Mouse (Mus musculus) forebrain, embryonic 13.5 days (tissue): ENCODE measurements around the gene Macrod2. TPM values are rescaled to one million over a fixed set of nuclear protein-coding genes. Genes with fewer than 3 reads are reported as not detected.

Source experiments
- ATAC-seq: fragments of 200-750 bp; cut with Nextera tagmentation; 2 replicates; pipeline ENCODE4 v1.8.0; 2017
- H3K27ac ChIP-seq: fragments of 300-500 bp; sonication (generic); 2 replicates; pipeline ENCODE4 v1.5.1; 2015; ENCODE audit warnings: inconsistent platforms, mild to moderate bottlenecking, moderate library complexity
- H3K27me3 ChIP-seq: fragments of 300-500 bp; sonication (generic); 2 replicates; pipeline ENCODE4 v1.6.1; 2015; ENCODE audit warnings: mild to moderate bottlenecking, inconsistent platforms
- H3K36me3 ChIP-seq: fragments of 300-500 bp; sonication (generic); 2 replicates; pipeline ENCODE4 v1.6.1; 2015; ENCODE audit warnings: mild to moderate bottlenecking, inconsistent platforms; ENCODE audit not compliant: poor library complexity, severe bottlenecking
- H3K4me1 ChIP-seq: fragments of 300-500 bp; sonication (generic); 2 replicates; pipeline ENCODE4 v1.6.1; 2015; ENCODE audit warnings: inconsistent platforms
- H3K4me2 ChIP-seq: fragments of 300-500 bp; sonication (generic); 2 replicates; pipeline ENCODE4 v1.6.1; 2015; ENCODE audit warnings: inconsistent platforms, mild to moderate bottlenecking, moderate library complexity
- H3K4me3 ChIP-seq: fragments of 300-500 bp; sonication (generic); 2 replicates; pipeline ENCODE4 v1.5.1; 2015; ENCODE audit warnings: mild to moderate bottlenecking, inconsistent platforms
- H3K9ac ChIP-seq: fragments of 300-500 bp; sonication (generic); 2 replicates; pipeline ENCODE4 v1.6.1; 2015; ENCODE audit warnings: mild to moderate bottlenecking, inconsistent platforms
- H3K9me3 ChIP-seq: fragments of 300-500 bp; sonication (generic); replicated peaks from 2 replicates; pipeline ENCODE4 v1.6.1; 2016; ENCODE audit warnings: inconsistent platforms
- WGBS: fragments of 180-500 bp; shearing (Covaris S2); methylation state at CpG from one replicate; pipeline ENCODE4 v1.1.7; 2015; 5-methylcytosine and 5-hydroxymethylcytosine counted together
- polyA plus RNA-seq: library from polyadenylated mRNA; unstranded; fragments of >200 nt; fragmentation: Nextera tagmentation; extraction: Ambion mirVana; gene quantifications from 2 replicates; pipeline ENCODE4 v1.2.1, GENCODE M21; 2015

Gene Macrod2
- polyA plus RNA-seq, 1 experiment from 2014 or later: 73.5 TPM

DNA sequence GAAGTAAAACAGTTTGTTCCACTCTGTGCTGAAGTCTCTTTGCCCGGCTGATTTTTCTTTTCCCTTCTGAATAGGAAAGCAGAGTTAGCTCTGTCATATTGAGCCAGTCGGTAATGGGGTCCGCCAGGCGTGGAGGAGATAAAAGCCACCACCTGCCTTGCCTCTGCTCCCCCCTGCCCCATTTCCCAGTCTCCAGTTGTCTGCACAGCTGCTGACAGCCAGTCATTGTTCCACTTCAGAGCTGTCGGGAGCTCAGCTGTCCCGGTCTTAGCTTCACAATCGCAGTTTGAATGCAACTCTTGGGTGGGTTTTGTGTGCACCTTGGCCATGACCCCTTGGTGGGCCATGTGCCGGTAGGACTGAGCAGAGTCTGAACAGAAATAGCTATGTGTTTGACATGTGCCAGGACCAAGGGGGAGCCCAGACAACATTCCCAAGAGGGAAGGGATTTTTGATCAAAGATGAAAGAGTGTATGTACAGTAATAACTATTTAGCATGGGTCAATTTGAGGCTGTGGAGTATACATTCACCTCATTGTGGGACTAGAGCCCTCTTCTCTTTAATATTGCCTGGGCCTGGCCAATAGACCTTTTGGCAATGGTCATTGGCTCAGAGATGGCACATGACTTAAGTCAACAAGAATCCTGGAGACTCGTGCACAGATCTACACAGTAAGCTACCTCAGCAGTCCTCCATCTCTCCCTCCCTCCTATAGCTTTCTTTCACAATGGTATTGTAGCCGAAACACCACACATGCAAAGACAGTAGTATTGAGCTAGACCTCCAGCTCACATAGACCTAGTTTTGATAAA, 917.2 kb downstream of the Macrod2 start:
- Histone ChIP-seq H3K27ac (no peak overlapping the region; the same call in 1 of the 2 replicates), H3K9ac (no peak overlapping the region), H3K9me3 (no peaks in the 10 kb centered on the region), H3K27me3 (no peaks in the 10 kb centered on the region), H3K4me2 (no peak overlapping the region; the same call in 1 of the 2 replicates), H3K36me3 (no peaks in the 10 kb centered on the region), H3K4me1 (peaks cover 10% of the 10 kb centered on the region), H3K4me3 (no peak overlapping the region)
- WGBS: 19% methylated on average over 10 of the region's 10 CpGs
- ATAC-seq: peak; percentile 93

DNA sequence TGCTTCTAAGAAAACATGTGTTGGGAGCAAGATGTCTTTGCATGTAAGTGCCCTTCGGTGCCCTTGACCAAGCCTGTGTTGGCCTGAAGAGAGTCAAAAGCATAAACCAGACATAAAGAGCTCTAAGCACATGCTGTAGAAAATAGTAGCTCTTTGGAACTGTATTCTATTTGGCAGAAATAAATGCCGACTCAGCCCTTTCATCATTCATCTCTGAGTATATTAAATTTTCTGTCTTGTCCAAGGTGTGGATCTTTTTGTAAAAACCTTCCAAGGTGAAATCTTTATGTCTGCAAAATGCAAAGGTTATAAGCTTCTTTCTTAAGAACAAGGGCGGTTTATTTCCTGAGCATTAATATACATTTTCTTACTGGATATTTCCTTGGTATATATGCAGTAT, 920.2 kb downstream of the Macrod2 start:
- 95% methylated on average over 3 of the region's 3 CpGs for WGBS
- H3K4me3 ChIP-seq: no peak overlapping the region
- no peak for ATAC-seq
- no peak overlapping the region for H3K9ac ChIP-seq
- H3K9me3 ChIP-seq: no peaks in the 10 kb centered on the region
- peaks cover 10% of the 10 kb centered on the region for H3K4me1 ChIP-seq
- H3K36me3 ChIP-seq: no peaks in the 10 kb centered on the region
- no peak overlapping the region for H3K27ac ChIP-seq
- no peak overlapping the region for H3K4me2 ChIP-seq
- no peaks in the 10 kb centered on the region for H3K27me3 ChIP-seq

DNA sequence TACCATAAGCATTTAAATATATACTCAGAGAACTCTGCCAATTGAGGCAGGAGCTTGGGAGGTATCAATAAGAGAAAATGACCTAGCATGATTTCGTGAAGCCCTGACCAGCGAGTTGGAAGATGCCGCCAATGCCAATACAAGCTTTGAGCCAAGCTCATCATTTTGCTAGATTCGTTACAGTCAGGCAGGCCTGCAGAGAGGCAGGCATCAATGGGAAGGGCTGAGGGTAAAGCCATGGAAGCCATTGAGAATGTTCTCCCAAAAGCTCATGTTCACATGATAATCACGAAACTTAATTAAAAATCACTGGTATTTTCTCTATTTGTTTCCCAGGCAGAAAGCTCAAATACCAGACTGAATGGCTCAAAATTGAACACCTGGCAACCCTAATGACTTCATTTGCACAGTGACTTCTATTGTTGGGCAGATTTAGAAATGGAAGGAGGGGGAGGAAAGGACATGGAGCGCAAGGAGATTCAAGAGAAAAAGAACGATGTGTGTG, 928.9 kb downstream of the Macrod2 start:
- WGBS: 46% methylated on average over 7 of the region's 7 CpGs

GRCm38 (mm10) chr2:141327296-141327695, 932.2 kb downstream of the Macrod2 start:
- Histone ChIP-seq H3K27me3 (no peaks in the 10 kb centered on the region), H3K4me3 (no peak overlapping the region), H3K36me3 (no peaks in the 10 kb centered on the region), H3K4me2 (no peak overlapping the region), H3K9ac (no peak overlapping the region), H3K4me1 (peaks cover 4% of the 10 kb centered on the region; the same call in 1 of the 2 replicates), H3K9me3 (no peaks in the 10 kb centered on the region), H3K27ac (no peak overlapping the region)
- 87% methylated on average over 6 of the region's 6 CpGs for WGBS
- ATAC-seq: no peak

More for the DNA sequence above, 928.9 kb downstream of the Macrod2 start:
- Histone ChIP-seq H3K4me3 (no peak overlapping the region), H3K36me3 (no peaks in the 10 kb centered on the region), H3K4me2 (no peak overlapping the region), H3K4me1 (peaks cover 4% of the 10 kb centered on the region; the same call in 1 of the 2 replicates), H3K9ac (no peak overlapping the region), H3K9me3 (no peaks in the 10 kb centered on the region), H3K27me3 (no peaks in the 10 kb centered on the region), H3K27ac (no peak overlapping the region)
- peak; percentile 70; the same call in 1 of the 2 replicates for ATAC-seq

- H3K4me2 ChIP-seq: no peak overlapping the region
- 82% methylated on average over 3 of the region's 3 CpGs for WGBS
- no peaks in the 10 kb centered on the region for H3K27me3 ChIP-seq
- no peak overlapping the region for H3K27ac ChIP-seq
- ATAC-seq: no peak
- no peaks in the 10 kb centered on the region for H3K9me3 ChIP-seq
- no peaks in the 10 kb centered on the region for H3K36me3 ChIP-seq
- no peak overlapping the region for H3K9ac ChIP-seq
- H3K4me1 ChIP-seq: no peaks in the 10 kb centered on the region
- H3K4me3 ChIP-seq: no peak overlapping the region
These were observed 942.6 kb downstream of the Macrod2 start for GRCm38 (mm10) chr2:141337708-141338107.

DNA sequence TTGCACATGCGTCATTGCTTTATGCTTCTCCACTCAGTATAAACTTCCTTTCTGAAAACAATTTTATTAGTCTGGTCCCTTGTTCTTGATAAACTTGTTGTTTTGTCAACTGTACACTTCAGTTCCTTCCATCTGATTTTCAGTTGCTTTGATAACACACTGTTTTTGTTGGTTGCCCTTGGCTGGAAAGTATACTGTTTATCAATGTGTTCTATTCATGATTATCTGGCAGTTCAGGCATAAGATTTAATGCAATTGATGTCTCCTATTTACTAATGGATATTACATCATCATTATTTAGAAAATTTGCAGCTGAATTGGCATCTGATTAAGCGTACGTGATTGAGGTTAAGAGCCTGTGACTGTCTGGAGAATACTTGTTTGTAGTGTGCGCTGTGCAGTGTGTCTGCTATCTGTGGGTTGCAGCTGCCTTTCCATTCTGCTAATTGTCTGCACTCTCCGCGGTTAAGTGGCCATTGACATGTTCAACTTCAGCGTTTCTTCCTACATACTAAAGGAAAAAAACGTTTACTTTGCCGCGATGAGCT, 949.0 kb downstream of the Macrod2 start:
- H3K9ac ChIP-seq: no peak overlapping the region
- no peaks in the 10 kb centered on the region for H3K27me3 ChIP-seq
- no peak overlapping the region for H3K27ac ChIP-seq
- no peak overlapping the region for H3K4me2 ChIP-seq
- ATAC-seq: peak; percentile 95
- no peaks in the 10 kb centered on the region for H3K36me3 ChIP-seq
- no peak overlapping the region for H3K4me3 ChIP-seq
- no peaks in the 10 kb centered on the region for H3K9me3 ChIP-seq
- peaks cover 12% of the 10 kb centered on the region for H3K4me1 ChIP-seq
- 45% methylated on average over 10 of the region's 10 CpGs for WGBS

DNA sequence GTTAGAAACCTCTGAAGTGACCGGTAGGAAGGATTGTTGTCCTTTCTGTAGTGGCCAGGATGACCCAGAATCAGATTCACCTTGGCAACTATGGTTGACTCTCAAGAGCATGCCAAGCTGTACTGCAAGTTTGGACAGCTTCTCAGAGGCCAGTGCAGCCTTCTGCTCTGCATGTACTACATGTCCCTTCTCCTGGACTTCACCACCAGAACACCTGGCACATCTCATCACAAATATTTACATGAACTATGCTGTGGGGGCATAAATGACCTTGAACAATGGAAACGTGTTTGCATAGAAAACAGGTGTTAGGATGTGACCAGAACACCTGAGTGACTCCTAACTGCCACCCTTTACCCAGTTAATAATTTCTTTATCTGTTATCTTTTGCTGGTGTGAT, 957.5 kb downstream of the Macrod2 start:
- 86% methylated on average over 2 of the region's 2 CpGs for WGBS
- no peaks in the 10 kb centered on the region for H3K9me3 ChIP-seq
- H3K27ac ChIP-seq: no peak overlapping the region
- H3K4me1 ChIP-seq: no peaks in the 10 kb centered on the region
- no peak overlapping the region for H3K4me3 ChIP-seq
- H3K4me2 ChIP-seq: no peak overlapping the region
- H3K9ac ChIP-seq: no peak overlapping the region
- no peaks in the 10 kb centered on the region for H3K27me3 ChIP-seq
- no peaks in the 10 kb centered on the region for H3K36me3 ChIP-seq
- ATAC-seq: no peak

- no peaks in the 10 kb centered on the region for H3K36me3 ChIP-seq
- H3K4me3 ChIP-seq: no peak overlapping the region
- no peaks in the 10 kb centered on the region for H3K9me3 ChIP-seq
- H3K9ac ChIP-seq: no peak overlapping the region
- no peak for ATAC-seq
- no peak overlapping the region for H3K4me2 ChIP-seq
- H3K27ac ChIP-seq: no peak overlapping the region
- 64% methylated on average over 2 of the region's 2 CpGs for WGBS
- peaks cover 3% of the 10 kb centered on the region; the same call in 1 of the 2 replicates for H3K4me1 ChIP-seq
- H3K27me3 ChIP-seq: no peaks in the 10 kb centered on the region
These were observed 993.5 kb downstream of the Macrod2 start for GRCm38 (mm10) chr2:141388632-141389031.

GRCm38 (mm10) chr2:141391229-141391628, 996.1 kb downstream of the Macrod2 start:
- H3K36me3 ChIP-seq: no peaks in the 10 kb centered on the region
- H3K4me1 ChIP-seq: peaks cover 3% of the 10 kb centered on the region; the same call in 1 of the 2 replicates
- H3K9me3 ChIP-seq: no peaks in the 10 kb centered on the region
- H3K4me3 ChIP-seq: no peak overlapping the region
- H3K27ac ChIP-seq: no peak overlapping the region
- 92% methylated on average over 4 of the region's 4 CpGs for WGBS
- no peaks in the 10 kb centered on the region for H3K27me3 ChIP-seq
- no peak overlapping the region for H3K4me2 ChIP-seq
- no peak for ATAC-seq
- no peak overlapping the region for H3K9ac ChIP-seq

GRCm38 (mm10) chr2:141394806-141395205, 999.7 kb downstream of the Macrod2 start:
- Histone ChIP-seq H3K27me3 (no peaks in the 10 kb centered on the region), H3K9ac (no peak overlapping the region), H3K27ac (no peak overlapping the region), H3K4me2 (no peak overlapping the region), H3K4me1 (peaks cover 3% of the 10 kb centered on the region; the same call in 1 of the 2 replicates), H3K4me3 (no peak overlapping the region), H3K9me3 (no peaks in the 10 kb centered on the region), H3K36me3 (no peaks in the 10 kb centered on the region)
- 66% methylated on average over 1 of the region's 1 CpGs for WGBS
- ATAC-seq: no peak

- no peak overlapping the region for H3K4me2 ChIP-seq
- no peak overlapping the region for H3K4me3 ChIP-seq
- no peaks in the 10 kb centered on the region for H3K4me1 ChIP-seq
- WGBS: 5% methylated on average over 2 of the region's 2 CpGs
- no peaks in the 10 kb centered on the region for H3K27me3 ChIP-seq
- no peaks in the 10 kb centered on the region for H3K9me3 ChIP-seq
- no peaks in the 10 kb centered on the region for H3K36me3 ChIP-seq
- no peak overlapping the region for H3K9ac ChIP-seq
- ATAC-seq: no peak
- no peak overlapping the region for H3K27ac ChIP-seq
These were observed 1013.7 kb downstream of the Macrod2 start for GRCm38 (mm10) chr2:141408766-141409165.

- Histone ChIP-seq H3K27ac (no peak overlapping the region), H3K27me3 (no peaks in the 10 kb centered on the region), H3K4me2 (no peak overlapping the region), H3K36me3 (no peaks in the 10 kb centered on the region), H3K9me3 (no peaks in the 10 kb centered on the region), H3K9ac (no peak overlapping the region), H3K4me1 (peaks cover 9% of the 10 kb centered on the region; the same call in 1 of the 2 replicates), H3K4me3 (no peak overlapping the region)
- no peak for ATAC-seq
These were observed 1021.3 kb downstream of the Macrod2 start for GRCm38 (mm10) chr2:141416436-141416835.
